Mouse (Mus musculus): Measurements from ENCODE around the gene Adat3. TPM values are rescaled to one million over a fixed set of nuclear protein-coding genes. Genes with fewer than 3 reads are reported as not detected.

The Adat3 gene
- polyA plus RNA-seq, 1 experiment from 2014 or later: 7.0 TPM

DNA sequence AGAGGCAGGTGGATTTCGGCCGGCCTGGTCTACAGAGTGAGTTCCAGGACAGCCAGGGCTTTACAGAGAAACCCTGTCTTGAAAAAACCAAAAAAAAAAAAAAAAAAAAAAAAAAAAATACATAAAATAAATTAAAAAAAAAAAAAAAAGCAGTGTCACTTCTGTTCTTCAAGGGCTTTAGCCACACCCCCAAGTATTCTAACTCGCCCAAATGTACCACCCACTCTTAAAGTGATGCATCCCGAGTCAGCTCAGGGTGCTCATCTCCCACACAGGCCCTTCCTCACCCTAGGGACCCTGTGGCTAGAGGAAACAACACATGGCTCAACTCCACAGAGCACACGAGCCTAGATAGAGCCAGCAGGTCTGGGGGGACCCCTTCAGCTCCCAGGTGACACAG lies 19.6 kb upstream of the Adat3 start:
- H3K4me1 ChIP-seq: peaks cover 39% of the 10 kb centered on the region
- peaks cover 33% of the 10 kb centered on the region for H3K36me3 ChIP-seq
- no peak overlapping the region for H3K27ac ChIP-seq (replicated peaks)
- 80% methylated on average over 5 of the region's 5 CpGs for WGBS
- no peak overlapping the region for H3K4me2 ChIP-seq (replicated peaks)
- H3K9ac ChIP-seq: no peak overlapping the region
- no peak for ATAC-seq (ENCODE audit: insufficient number of reproducible peaks, low FRiP score, low TSS enrichment, low read depth)
- no peak overlapping the region for H3K4me3 ChIP-seq (replicated peaks)
- no peaks in the 10 kb centered on the region for H3K9me3 ChIP-seq (replicated peaks)
- no peaks in the 10 kb centered on the region for H3K27me3 ChIP-seq

DNA sequence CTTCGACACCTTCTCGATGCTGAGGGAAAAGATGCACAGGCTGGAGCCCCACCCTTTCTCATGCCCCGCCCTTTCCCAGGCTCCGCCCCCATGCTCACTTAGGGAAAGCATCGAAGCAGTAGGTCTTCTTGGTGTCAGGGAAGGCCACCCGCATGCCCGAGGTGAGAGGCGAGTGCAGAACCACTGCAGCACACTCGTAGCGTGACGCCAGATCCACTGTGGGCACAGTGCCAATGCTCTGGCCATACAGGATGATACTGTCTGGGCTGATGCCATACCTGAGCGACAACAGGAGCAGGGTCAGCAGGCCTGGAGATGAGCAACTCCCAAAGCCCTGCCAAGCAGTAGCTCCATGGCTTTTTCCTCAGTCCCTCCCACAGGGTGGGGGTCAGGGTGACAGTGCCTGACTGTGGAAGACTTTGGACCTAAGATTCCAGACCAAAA lies 18.6 kb upstream of the Adat3 start:
- Histone ChIP-seq H3K4me2 (replicated peaks) (no peak overlapping the region), H3K4me3 (replicated peaks) (no peak overlapping the region), H3K36me3 (peaks cover 33% of the 10 kb centered on the region), H3K4me1 (peaks cover 39% of the 10 kb centered on the region), H3K9me3 (replicated peaks) (no peaks in the 10 kb centered on the region), H3K9ac (no peak overlapping the region), H3K27ac (replicated peaks) (0 out of 2 replicates have a peak overlapping the region, but pooled peaks have one; percentile 29), H3K27me3 (no peaks in the 10 kb centered on the region)
- no peak for ATAC-seq (ENCODE audit: insufficient number of reproducible peaks, low FRiP score, low TSS enrichment, low read depth)
- WGBS: 62% methylated on average over 12 of the region's 12 CpGs

DNA sequence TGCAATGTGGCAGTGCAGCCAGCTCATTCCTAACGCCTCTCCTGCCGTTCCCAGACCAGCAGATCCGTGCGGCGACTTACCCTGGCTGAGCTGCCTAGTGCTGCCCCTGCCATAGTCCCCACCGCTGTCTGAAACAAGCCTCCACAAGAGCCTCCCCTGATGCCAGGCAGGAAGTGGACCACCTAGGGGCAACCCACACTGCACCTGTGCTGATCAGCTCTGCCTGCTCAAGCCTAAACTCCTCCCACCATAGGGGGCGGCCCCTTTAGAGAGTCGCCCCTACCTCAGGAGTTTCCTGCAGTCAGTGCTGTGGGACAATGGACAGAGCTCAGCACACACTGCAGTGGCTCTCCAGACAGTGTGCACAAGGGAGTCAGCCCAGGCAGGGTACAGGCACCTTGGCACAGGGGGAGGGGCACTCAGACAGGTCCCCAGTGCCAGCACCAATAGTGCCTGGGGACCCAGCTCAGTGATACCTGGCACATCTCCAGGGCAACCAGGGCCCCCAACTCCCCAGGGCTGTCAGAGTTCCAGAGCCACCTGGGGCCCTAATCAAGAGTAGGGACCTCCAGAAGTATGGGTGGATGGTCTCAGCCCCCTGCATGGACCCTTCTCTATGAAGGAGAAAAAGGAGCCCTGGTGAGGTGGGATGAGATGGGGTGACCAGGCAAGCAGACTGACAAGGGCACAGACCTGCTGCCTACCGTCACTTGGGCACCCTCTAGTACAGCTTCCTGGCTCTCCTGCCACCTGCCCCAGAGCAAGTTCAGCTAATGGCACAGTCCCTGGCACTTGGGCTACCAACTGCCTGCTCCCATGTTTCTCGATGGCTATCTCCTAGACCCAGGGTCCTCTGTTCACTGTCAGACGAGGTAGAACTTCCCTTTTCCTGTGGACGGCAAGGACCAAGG lies 17.8 kb upstream of the Adat3 start:
- peak overlapping the region; percentile 29; the same call in 1 of the 2 replicates for H3K27ac ChIP-seq (replicated peaks)
- no peaks in the 10 kb centered on the region for H3K27me3 ChIP-seq
- peaks cover 33% of the 10 kb centered on the region for H3K36me3 ChIP-seq
- H3K4me1 ChIP-seq: peaks cover 40% of the 10 kb centered on the region
- peak; percentile 36; the same call in 1 of the 2 replicates for ATAC-seq (ENCODE audit: insufficient number of reproducible peaks, low FRiP score, low TSS enrichment, low read depth)
- whole genome bisulfite sequencing: 69% methylated on average over 12 of the region's 12 CpGs
- H3K4me3 ChIP-seq (replicated peaks): no peak overlapping the region; the same call in 1 of the 2 replicates
- H3K9ac ChIP-seq: no peak overlapping the region
- peak overlapping the region; percentile 13; the same call in 1 of the 2 replicates for H3K4me2 ChIP-seq (replicated peaks)
- no peaks in the 10 kb centered on the region for H3K9me3 ChIP-seq (replicated peaks)

DNA sequence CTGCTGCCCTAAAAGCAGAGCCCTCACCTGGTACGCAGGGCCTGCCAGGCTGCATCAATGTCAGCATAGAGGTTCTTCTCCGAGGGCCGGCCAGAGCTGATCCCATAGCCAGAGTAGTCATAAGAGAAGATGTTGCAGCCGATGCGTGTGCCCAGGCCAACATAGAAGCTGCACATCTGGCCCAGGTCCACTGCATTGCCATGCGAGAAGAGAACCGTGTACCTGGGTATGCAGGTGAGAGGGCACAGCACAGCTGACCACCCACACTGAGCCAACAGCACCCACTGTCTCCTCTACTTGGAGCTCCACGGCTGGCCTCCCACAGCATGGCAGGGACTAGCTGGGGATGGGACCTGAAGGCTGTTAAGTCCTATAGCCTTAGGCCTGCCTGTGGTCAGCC lies 17.1 kb upstream of the Adat3 start:
- Histone ChIP-seq H3K36me3 (peaks cover 33% of the 10 kb centered on the region), H3K27ac (replicated peaks) (no peak overlapping the region), H3K27me3 (no peaks in the 10 kb centered on the region), H3K4me2 (replicated peaks) (0 out of 2 replicates have a peak overlapping the region, but pooled peaks have one; percentile 3), H3K9ac (no peak overlapping the region), H3K4me1 (peaks cover 43% of the 10 kb centered on the region), H3K4me3 (replicated peaks) (no peak overlapping the region; the same call in 1 of the 2 replicates), H3K9me3 (replicated peaks) (no peaks in the 10 kb centered on the region)
- 92% methylated on average over 8 of the region's 8 CpGs for WGBS
- ATAC-seq (ENCODE audit: insufficient number of reproducible peaks, low FRiP score, low TSS enrichment, low read depth): no peak

DNA sequence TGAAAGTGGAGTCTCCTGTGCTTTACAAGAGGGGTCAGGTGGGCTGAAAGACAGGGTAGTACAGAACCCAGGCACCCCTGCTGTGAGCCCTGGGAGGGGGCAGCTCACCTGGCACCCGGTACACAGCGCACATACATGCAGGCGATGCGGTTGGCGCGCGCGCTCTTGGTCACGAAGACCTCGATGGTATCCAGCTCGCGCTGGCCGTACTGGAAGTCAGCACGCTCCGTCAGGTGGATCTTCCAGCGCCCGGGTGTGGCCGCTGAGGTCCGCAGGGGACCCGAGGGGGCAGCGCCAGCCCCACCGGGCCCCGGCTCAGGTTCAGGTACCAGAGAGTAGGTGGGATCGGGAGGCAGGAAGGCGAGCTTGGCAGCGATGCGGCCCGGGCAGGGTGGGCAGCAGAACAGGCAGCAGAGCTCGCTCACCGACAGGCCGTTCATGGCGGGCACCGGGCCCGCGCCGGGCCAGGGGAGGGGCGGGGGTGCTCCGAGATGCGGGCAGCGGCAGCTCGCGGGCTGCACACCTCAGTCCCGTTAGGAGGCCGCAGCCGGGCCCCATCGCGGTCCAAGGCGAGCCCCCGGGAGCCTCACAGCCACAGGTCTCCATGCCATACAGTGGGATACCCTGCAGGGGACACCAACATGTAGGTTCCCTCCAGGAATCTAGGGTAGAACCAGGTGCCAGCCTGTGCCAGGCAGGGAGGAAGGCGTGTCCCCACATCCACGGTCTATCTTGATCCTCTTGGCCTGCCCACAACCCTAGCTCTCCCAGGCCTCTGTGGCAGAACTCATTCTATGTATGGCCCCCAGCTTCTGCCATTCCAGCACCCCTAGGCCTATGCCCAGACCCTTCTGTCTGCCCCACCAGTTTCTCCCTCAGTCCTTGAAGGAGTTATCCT lies 16.0 kb upstream of the Adat3 start:
- 92% methylated on average over 47 of the region's 51 CpGs for WGBS
- Histone ChIP-seq H3K9ac (no peak overlapping the region), H3K36me3 (peaks cover 30% of the 10 kb centered on the region), H3K4me1 (peaks cover 45% of the 10 kb centered on the region), H3K27ac (replicated peaks) (peak overlapping the region; percentile 45; the same call in 1 of the 2 replicates), H3K27me3 (no peaks in the 10 kb centered on the region), H3K9me3 (replicated peaks) (no peaks in the 10 kb centered on the region), H3K4me2 (replicated peaks) (peak overlapping the region; percentile 9; the same call in 1 of the 2 replicates), H3K4me3 (replicated peaks) (0 out of 2 replicates have a peak overlapping the region, but pooled peaks have one; percentile 2)
- ATAC-seq (ENCODE audit: insufficient number of reproducible peaks, low FRiP score, low TSS enrichment, low read depth): no peak

DNA sequence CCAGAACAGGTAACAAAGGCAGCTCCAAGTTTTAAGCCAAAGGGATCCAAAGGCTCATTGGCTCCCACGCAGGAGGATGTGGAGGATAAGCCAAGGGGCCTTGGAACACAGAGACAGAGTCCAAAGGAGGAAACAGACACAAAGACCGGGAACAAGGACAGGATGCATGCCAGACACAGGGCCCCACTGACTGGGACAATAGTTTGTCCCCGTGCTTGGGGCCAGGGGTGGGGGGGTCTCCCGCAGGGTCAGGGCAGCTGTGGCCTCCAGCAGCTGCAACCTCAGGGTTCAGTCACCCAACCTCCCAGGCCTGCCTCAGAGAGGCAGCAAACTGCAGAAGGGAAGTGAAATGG lies 15.4 kb upstream of the Adat3 start:
- H3K9ac ChIP-seq: no peak overlapping the region
- peak overlapping the region; percentile 45; the same call in 1 of the 2 replicates for H3K27ac ChIP-seq (replicated peaks)
- ATAC-seq (ENCODE audit: insufficient number of reproducible peaks, low FRiP score, low TSS enrichment, low read depth): no peak
- no peaks in the 10 kb centered on the region for H3K9me3 ChIP-seq (replicated peaks)
- H3K27me3 ChIP-seq: no peaks in the 10 kb centered on the region
- H3K36me3 ChIP-seq: peaks cover 30% of the 10 kb centered on the region
- 55% methylated on average over 4 of the region's 4 CpGs for WGBS
- no peak overlapping the region for H3K4me3 ChIP-seq (replicated peaks)
- peaks cover 45% of the 10 kb centered on the region for H3K4me1 ChIP-seq
- 0 out of 2 replicates have a peak overlapping the region, but pooled peaks have one; percentile 9 for H3K4me2 ChIP-seq (replicated peaks)

DNA sequence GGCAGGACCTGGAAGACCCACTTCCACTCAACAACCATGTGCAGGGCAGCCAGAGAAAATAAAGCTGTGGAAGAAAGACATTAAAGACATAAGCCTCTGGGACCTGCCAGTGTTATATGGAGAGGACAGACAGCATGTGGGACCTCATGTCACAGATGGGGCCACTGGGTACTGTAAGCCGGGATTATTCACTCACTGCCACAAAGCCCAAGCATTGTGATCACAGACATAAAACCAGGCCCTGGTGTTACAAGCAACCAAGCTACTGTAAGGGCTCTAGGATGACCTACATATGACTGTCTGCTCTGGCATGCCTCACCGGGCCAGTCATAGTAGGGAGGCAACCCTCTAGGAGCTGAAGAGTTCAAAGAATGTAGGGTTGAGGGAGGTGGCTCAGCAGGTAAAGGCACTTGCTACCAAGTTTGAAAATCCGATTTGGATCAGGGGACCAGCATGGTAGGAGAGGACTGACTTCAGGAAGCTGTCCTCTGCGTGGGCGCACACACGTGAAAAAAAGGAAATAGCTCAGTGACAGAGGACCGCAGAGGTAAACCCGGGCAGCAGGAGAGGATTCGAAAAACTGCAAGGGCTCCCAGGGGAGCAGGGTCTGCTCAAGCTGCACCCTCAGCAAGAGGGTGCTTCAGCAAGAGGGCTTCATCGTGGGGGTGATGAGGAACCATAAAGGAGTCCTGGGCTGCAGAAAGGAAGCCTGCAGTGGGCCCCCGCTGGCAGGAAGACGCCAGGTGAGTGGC lies 13.4 kb upstream of the Adat3 start:
- peak overlapping the region; percentile 97 for H3K4me3 ChIP-seq (replicated peaks)
- H3K4me1 ChIP-seq: peaks cover 43% of the 10 kb centered on the region
- H3K4me2 ChIP-seq (replicated peaks): peak overlapping the region; percentile 94
- peaks cover 17% of the 10 kb centered on the region for H3K36me3 ChIP-seq
- no peak for ATAC-seq (ENCODE audit: insufficient number of reproducible peaks, low FRiP score, low TSS enrichment, low read depth)
- H3K27ac ChIP-seq (replicated peaks): peak overlapping the region; percentile 86
- no peaks in the 10 kb centered on the region for H3K27me3 ChIP-seq
- 13% methylated on average over 12 of the region's 12 CpGs for WGBS
- no peaks in the 10 kb centered on the region for H3K9me3 ChIP-seq (replicated peaks)
- peak overlapping the region; percentile 93 for H3K9ac ChIP-seq

DNA sequence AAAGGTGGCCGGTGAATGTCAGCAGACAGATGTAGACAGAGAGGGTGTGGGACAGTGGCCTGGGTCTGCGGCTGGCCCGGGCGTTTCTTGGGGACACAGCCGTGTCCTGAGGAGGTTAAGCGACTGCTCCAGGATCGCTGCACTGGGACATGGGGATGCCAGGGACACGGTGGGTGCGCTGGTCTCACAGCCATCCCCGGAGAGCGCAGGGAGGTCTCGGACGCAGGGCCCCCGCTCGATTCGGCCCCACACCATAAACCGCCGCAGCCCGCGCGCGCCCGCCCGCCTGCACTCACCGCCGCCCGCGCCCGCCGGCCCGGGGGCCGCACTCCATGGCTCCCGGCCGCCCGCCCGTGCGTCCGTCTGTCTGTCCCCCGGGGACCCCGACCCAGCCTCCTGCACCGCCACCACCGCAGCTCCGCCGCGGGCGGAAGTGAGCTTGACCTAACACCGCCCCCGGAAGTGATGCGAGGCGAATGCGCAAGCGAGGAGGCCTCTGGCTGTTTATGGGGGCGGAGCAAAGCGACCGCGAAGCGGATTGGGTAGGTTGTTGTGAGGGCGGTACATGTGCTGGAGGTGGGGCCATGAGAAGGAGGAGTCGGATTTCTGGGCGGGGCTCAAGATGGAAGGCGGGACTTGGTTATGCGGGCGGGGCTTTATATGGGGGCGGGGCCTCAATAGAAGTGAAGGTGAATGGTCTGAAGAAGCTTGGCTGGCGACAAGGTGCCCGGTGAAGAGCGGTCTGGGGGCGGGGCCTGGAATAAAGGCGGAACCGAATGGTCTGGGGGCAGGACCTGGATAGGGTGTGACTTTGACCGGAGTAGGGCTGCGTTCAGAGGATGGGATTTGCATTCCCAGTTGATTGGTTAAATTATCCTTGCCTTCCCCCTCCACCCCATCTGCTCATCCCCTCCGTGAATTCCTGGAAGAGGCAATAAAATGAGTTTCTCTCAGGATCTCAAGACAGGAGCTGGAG lies 12.5 kb upstream of the Adat3 start, which contains the start of gene Abhd17a:
TSS of gene Abhd17a (minus strand) at position 463 of the 976 bp plus-strand sequence.
- Histone ChIP-seq H3K27me3 (no peaks in the 10 kb centered on the region), H3K27ac (replicated peaks) (peak within 1 kb of the TSS; percentile 86)

DNA sequence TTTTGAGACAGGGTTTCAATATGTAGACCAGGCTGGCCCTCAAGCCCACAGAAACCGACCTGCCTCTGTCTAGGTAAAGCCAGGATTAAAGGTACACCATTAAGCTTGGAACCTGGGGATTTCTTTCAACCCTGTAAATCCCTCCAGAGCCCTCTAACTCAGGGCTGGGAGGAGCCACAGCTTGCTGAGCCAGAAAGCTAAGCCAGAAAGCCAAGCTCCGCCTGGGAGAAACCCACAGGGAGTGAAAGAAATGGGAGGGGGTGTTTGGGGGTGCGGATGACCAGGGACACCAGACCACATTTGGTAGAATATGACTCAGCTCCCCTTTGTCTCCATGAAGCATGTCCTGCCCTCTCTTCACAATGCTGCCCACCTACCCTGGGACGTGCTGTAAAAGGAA lies 6.4 kb upstream of the Adat3 start:
- Histone ChIP-seq H3K27me3 (no peaks in the 10 kb centered on the region), H3K4me1 (no peaks in the 10 kb centered on the region), H3K27ac (replicated peaks) (no peak overlapping the region), H3K9me3 (replicated peaks) (no peaks in the 10 kb centered on the region), H3K36me3 (no peaks in the 10 kb centered on the region), H3K9ac (no peak overlapping the region), H3K4me3 (replicated peaks) (no peak overlapping the region), H3K4me2 (replicated peaks) (no peak overlapping the region)
- 25% methylated on average over 4 of the region's 4 CpGs for WGBS
- ATAC-seq (ENCODE audit: insufficient number of reproducible peaks, low FRiP score, low TSS enrichment, low read depth): no peak

More for the DNA sequence above, 12.5 kb upstream of the Adat3 start, which contains the start of gene Abhd17a:
- H3K9me3 ChIP-seq (replicated peaks): no peaks in the 10 kb centered on the region
- H3K4me1 ChIP-seq: peaks cover 36% of the 10 kb centered on the region
- H3K36me3 ChIP-seq: peaks cover 13% of the 10 kb centered on the region
- peak within 1 kb of the TSS; percentile 97 for H3K4me3 ChIP-seq (replicated peaks)
- H3K4me2 ChIP-seq (replicated peaks): peak within 1 kb of the TSS; percentile 94
- WGBS: under 1% methylated on average over 73 of the region's 73 CpGs
- peak within 1 kb of the TSS; percentile 93 for H3K9ac ChIP-seq
- ATAC-seq (ENCODE audit: insufficient number of reproducible peaks, low FRiP score, low TSS enrichment, low read depth): peak; percentile 96
